Mouse (Mus musculus) c-Kit-positive CD71-positive TER-119-negative erythroid progenitor cells, embryonic 14.5 days (primary cell): ENCODE data around the gene Spsb1.

Source experiments
- DNase-seq: peaks from one replicate; pipeline ENCODE4 v3.0.0-alpha.2; 2013; ENCODE audit warnings: low read depth

Spsb1 gene

DNA sequence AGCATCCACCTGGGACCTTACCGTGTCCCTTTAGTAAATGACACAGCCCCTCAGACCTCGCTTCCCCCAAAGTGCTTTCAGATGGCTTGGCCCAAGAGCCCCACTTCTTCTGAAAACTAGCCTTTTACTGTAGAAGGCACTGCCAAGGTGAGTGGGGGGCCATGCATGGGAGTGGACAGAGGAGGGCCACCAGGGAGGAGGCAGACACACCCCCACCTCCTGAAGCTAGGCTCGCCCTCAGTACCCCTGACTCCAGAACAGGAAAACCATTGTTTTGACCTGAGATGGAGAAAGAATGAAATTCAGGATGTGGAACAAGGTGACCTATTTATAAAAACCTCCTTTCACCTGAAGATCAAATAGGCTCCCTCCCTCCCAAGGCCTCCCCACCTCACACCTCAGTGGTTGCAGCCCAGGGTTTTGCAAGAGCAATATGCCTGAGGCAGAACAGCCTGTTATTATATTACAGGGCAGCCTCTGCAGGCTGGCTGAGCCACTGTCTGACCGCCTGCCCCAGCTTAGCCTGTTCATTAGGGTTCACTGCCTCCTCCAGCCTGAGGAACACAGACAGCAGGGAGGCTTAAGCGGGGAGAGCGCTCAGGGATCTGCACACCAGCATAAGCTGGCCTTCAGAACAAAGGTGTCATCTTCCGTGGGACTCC lies 41.0 kb downstream of the Spsb1 start:
- DNase-seq, result no peak

DNA sequence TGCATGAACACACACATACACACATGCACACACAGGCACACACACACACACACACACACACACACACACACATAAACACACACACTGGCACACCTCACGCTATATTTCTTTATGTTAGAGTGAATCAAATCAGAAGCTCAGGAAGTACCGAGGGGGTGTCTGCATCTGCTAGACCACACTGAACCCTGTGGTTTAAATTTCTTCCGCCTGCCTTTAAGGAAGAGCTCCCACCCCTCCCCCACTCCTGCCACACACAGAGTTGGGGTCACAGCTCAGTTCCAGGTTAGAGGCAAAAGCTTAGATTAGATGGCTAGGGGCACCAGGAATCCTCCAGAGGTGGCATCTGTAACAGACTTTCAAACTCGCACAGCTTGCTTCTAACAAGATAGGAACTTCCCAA lies 42.4 kb downstream of the Spsb1 start:
- no peak for DNase-seq

DNA sequence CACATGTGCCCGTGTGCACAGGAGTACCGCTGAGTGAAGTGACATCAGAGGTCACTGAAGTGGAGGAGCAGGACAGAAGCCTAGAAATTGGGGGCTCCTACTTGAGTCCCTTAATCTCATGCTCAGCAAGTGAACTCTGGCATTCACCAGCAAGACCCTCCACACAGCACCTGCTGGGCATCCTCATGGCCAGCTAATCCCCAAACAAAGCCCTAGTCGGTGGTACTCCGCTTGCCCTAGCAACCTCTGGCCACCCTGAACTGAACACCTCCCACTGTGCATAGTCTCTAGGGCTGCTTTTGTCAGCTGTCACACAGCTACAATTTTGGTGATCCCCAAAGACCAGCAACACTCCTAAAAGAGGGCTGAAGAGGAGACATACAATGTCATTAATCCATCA lies 44.3 kb downstream of the Spsb1 start:
- DNase-seq, result no peak

DNA sequence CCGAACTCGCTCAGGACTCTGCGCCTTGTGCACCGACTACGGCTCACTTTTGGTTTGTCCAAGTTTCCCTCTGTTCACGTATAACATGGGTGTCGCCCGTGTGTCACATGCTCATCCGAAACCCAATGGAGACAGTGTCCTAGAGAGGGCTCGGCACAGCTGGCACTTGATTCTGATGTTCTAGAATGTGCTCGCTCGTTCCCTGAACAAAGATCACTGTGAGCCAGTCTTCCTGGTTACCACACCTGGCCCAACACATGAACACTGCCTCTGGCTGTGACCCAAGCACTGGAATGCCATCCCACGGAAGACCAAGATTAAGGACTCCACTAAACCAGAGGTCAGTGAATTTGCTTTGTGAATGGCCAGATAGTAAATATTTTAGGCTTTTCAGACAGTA lies 45.3 kb downstream of the Spsb1 start:
- no peak for DNase-seq

DNA sequence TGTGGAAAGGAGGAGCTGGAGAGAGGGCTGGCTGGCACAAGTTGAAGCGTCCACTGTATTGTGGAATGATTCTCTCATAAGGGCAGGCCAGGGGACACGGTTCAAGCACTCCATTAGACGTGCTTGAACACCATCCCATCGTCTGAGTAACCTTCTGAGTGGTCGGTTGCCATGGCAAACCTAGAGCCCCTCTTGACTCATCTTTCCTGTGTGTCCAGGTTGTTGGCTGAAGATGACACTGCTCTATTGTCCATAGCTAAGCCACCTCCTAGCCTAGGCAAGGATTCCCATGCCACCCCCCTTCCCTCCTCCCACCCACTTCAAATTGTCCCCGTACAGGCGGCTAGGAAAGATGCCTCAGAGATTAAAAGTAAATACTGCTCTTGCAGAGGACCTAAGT lies 45.9 kb downstream of the Spsb1 start:
- no peak for DNase-seq

DNA sequence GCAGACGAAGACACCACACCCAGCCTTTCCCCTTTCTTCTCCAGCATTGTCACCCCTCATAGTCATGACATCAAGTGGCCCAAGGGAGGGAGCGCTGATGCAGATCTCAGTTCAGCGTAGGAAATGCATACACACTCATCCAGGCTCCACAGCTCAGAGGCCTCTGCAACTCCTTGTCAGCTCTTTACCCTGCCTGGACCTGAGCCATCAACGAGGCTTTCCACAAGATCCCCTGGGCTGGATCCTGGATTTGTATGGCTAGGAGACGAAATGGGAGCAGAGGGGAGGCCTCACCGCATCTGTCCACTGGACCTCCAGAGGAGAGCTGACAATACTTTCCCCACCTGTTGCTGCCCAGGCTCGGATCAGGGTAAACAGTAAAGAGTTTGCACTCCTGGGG lies 47.2 kb downstream of the Spsb1 start:
- DNase-seq, result no peak

DNA sequence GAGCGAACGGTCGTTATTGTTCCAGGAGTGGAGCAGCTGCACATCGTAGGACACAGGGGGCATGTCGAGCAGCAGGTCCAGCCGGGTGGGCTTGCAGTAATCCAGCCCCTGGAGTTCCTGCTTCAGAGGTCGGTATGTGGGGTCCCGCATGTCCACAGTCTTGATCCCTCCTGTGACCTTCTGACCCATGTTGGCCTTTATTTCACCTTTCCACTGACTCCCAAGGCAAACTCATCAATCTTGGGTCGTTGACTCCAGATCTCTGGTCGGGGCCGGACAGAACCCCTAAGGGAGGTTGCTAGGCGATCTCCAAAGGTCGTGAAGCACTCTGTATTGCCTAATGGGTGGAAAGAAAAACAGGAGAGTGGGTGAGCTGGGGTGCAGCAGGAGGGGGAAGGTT lies 47.9 kb downstream of the Spsb1 start:
- no peak for DNase-seq

DNA sequence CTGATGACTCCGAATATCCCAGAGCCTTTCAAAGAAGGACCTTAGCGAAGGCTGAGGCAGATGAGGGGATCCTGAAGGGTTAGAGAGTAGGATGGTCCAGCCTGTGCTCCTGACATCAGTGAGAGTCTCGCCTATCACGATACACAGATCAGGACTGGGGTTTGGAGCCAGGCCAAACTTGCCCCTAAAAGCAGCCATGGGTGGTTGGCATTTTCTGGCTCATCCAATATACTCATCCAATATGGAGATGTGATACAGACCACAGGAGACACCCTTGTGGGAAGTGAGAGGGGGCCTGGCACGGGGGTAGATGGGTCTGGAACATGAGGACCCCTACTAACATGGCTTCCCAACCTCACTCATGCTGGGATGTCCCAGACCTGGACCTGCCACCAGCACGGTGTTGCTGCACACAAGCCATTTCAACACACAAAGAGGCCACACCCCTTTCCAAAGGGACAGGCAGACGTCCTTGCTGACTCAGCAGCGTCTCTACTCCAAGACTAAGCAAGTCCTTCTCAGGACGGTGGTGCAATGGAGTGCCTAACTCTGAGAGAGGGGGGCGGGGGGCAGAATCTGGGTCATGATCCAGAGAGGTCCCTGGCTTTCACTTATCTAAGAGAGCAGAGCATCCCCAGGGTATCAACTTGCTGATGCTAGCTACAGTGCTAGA lies 49.4 kb downstream of the Spsb1 start:
- DNase-seq, result no peak

DNA sequence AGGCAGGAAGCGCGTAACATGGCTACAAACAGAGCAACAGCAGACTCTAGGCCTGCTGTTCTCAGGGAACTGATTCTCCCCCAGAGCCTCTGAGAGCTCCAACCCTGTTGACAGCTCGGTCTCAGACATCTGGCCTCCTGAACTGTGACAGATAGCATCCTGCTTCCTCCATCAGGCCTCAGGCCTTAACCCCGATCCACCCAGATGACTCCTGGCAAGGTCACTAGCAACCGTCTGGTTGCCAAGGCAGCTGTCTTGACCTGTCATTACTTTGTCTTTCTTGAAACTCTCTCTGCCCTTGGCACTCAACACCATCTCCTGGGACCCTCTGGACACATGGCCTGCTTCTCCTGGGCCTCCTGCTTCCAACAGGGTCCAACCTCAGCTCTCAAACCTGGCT lies 51.8 kb downstream of the Spsb1 start:
- no peak for DNase-seq

DNA sequence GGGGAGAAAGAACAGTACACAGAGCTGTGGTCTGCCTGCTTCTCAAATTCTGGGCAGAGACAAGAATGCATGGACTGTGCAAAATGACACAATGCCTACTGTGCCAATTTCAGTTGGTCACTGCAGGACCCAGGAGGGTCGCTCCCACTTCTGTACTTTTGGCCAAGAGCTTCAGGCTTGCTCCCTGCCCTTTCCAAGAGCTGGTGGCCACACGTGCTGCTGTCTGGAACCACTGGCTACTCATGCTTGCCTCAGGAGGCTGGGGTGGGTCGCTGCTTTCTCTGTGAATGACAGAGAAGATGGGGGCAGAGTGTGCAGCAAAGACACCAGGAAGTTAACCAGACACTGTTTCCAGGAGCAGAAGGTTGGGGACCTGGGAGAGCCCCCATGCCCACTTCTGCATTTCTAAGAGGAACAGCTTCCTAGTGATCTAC lies 53.5 kb downstream of the Spsb1 start:
- no peak for DNase-seq

DNA sequence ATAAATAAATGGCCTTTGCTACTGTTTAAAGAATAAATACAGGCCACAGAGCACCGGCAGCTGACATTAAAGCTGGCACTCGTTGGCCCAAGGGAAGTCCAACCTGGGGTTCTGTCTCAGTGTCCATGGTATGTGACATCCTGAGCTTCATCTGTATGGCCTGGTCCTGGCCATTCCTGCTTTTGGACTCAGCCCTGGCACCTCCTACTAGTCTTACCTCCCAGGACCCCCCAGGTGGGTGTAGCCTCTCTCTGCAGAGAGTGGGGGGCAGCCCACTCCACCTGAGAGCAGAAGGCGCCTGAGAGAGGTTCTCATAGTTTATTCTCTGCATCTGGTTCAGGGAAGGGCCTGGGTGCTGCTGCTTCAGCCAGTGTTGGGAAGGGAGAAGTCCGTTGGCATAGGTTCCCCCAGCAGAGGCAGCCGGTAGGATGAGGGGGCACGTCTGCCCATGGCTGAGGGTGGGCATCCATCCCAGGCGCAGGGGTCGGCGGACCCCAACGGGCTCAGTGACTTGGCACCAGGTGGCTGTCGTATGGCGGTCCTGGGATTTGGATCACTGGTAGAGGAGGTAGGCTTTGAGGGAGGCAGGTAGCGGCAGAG lies 57.1 kb downstream of the Spsb1 start:
- DNase-seq, result no peak

DNA sequence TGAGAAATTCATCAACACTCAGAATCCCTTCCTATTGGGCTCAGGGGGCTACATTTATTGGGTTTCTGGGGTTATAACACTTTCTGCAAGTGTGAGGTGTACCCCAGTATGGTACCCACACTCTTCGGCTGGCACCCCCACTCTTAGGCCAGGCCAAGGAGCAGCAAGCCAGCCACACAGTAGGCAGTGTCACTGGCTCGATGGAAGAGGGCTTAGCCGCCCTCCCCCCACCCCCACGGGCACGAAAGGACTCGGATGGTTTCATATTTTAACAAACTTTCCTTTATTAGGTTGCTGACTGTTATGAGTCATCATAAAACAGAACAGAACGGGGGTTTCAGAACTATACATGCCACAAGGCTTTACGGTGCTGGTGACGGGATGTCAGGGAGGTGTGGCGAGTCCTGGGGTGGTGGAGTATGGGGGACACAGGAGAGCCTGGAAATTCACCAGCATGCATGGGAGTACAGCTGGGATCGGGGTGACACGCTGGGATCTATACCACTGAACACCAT lies 58.8 kb downstream of the Spsb1 start:
- DNase-seq, result no peak

DNA sequence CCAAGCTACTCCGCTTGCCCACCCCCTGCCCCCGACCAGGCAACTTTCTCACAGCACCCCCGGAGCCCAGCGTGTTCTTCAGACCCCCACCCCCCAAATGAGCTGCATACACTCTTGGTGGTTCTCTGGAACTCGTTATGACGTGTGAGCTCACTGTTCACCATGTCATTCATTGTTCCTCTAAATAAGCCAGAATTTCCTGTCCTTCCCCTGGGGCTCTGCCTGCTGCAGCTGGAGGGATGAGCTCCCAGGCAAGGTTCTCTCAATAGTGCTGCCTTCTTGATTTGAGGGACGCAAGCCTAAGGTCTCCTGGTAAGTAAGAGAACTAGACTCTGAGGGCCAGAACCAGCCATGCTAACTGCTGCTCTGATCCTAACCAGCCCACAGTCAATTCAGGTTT lies 59.6 kb downstream of the Spsb1 start:
- DNase-seq, result no peak

DNA sequence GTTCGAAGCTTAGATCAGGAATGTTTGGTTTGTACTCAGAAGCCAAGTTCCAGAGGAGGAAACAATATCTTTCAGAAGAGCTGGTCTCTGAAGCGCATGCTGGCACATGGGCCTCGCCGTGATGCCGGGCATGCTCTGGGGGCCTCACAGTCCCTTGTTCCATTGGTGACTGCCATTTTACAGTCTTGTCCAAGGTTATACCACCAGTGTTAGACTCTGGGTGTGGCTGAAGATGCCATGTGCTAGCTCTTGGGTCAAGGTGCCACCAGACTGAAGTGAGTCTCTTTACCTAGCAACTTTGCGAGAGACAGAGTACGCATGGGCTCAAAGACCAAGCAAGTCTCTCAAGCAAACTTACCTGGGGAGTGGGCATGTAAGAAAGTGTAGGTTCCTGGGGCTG lies 60.5 kb downstream of the Spsb1 start:
- DNase-seq, result no peak

DNA sequence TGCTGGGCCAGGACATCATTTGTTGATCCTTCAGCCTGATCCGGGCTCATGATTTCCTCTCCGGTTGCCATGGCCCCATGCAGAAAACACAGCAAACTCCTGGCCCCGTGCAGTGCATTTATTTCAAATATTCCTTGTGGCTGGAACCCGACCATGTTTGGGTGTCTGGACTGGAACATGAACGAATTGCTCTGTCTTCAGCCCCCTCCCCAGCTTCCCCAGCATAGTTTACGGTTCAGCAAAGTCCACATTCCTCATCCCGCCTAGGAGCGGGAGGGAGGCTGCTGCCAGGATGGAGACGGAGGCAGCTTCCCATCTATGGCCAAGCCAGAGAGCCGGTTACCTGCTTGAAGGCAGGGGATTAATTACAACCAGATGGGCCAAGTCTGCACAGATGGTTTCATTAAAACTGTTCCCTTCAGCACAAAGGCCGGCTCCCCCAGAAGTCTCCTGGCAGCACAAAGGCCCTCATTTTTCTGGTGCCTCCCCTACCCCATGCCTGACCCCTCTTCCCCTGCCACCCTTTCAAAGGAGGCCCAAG lies 61.2 kb downstream of the Spsb1 start:
- no peak for DNase-seq

DNA sequence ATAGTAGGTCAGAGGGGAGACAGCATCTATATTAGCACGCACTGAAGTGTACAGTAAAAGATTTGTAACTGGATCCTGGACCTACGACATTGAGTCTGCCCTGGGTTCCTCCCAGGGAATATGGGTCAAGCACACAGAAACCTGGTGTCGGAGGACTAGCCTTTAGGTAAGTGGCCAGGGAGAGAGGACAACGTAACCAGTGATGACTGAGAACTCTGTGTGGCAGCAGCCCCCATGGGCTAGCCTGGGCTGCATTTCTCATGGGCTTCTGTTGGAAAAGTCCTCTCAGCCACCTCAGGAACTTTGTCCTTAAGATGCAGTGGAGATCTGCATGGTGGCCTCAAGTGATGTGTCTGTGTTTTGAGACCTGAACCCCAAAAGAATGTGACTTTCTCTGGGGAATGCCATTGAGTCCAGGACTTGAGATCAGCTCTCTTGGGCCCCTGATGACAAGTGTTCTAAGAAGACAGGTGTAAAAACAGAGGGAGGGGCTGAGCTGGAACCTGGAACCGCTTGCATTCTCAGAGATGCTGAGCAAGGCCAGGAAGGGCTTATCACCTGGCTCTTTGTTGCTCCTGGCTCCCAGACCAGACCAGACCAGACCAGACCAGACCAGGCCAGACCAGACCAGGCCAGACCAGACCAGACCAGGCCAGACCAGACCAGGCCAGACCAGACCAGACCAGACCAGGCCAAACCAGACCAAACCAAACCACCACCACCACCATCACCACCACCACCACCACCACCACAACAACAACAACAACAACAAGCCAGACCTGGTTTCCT lies 63.5 kb downstream of the Spsb1 start:
- no peak for DNase-seq

DNA sequence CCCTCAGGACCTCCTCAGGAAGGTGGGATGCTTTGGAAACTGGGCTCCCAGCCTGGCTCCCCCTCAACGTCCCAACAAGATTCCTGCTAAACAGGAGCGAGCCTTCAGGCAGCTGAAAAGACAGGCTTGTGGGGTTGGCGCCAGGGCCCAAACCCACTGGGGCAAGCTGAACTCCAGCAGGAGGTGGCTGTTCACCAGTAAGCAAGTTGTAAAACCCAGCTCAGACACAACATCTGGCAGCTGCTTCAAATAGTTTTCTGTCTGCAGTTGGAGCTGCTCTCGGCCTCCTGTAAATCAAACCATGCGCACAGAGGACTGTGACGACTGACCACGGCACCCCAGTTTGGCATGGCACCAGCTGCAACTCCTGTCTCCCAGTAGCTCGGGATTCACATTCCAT lies 64.3 kb downstream of the Spsb1 start:
- no peak for DNase-seq

DNA sequence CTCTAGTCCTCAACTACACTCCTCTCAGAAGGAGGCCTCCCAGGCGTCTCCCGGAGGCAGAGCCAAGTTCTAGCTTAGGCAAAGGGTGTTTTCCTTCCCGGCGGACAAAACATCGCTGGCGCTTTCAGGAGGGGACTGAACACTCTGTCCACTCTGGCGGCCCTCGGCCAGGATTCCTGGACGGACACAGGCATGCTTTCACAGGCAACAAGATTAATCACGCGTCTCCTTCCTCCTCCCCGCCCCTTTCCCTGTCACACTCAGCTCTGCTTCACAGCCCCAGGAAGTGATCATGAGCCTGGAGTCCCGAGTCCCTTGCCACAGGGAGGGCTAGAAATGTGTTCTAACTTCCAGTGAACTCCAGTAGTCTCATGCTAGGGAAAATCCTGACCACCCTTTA lies 65.0 kb downstream of the Spsb1 start:
- DNase-seq, result no peak

DNA sequence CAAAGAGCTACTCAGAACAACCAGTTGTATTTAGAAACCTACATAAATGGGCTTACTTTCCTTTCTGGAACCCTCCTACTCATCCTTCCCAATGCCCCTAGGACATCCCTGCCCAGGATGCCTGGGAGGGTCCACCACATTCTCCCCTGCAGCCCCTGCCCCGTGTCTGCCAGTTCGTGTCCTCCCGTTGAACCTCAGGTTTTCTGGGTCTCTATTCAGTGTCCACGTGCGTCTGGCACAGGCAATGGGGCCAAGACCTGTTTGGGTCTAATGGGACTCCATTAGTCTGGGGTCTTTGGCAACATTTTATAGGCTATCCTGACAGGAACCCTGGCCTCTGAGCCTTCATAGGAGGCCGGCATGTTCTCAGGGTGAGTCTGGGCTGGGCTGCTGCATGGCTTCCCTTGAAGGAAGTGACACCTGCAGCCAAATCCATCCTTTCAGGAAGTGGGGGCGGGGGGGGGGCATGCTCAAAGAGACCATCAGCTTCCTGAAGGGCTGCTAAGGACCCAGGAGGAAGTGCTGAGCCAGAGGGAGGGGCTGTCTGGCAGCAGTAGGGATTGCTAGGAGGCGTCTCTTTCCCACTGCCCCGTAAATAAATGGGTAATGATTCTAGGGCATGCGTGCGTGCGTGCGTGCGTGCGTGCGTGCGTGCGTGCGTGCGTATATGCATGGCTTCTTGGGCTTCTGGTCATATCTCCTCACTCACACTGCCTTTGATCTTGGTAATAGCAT lies 65.9 kb downstream of the Spsb1 start:
- no peak for DNase-seq

DNA sequence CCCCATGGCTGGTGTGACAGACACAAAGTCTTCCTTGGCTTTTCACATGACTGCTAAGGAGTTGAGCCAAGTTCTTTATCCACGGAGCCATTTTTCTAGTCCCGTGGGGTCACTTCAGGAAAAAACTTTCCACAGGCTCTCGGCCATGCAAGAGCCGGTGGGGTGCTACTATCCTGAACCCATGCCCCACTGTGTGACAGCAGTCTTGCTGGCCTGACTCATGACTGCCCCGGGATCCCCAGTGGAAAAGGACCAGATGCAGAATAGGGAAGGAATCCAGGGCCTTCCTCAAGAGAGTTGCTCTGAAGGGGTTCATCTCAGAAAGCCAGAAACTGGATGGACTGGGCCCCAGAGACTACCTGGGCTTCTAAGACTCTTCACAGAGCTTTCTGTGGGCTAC lies 66.7 kb downstream of the Spsb1 start:
- no peak for DNase-seq
